In genomic region chr12:86693389-86693788, GRCm38 (mm10) we compare ENCODE assay signal across 22 mouse cellular contexts. TPM values are rescaled to one million over a fixed set of nuclear protein-coding genes. Genes with fewer than 3 reads are reported as not detected.
DNase-seq lines count a peak whose midpoint lies in the region; ATAC-seq and TF ChIP-seq lines count a peak whose summit lies in the region.
"Had no signal": no experiment of that assay in that cellular context is flagged by ENCODE, and none has a peak within 500 bp of the region (broad histone marks: within the 10 kb centered on the region; RNA-seq: fewer than 3 reads in every experiment).

No protein-coding gene starts in this region.

- no peak overlapping the region for H3K9ac ChIP-seq in kidney, postnatal 0 days (ENCODE audit: low read depth, low read length)
- H3K9ac ChIP-seq in forebrain, embryonic 13.5 days: no peak overlapping the region
- H3K9ac ChIP-seq: forebrain, embryonic 12.5 days; forebrain, postnatal 0 days; hindbrain, embryonic 13.5 days had no signal

- peak overlapping the region; percentile 5; the same call in 1 of the 2 replicates for H3K27ac ChIP-seq in kidney, postnatal 0 days
- H3K27ac ChIP-seq in kidney, adult 2 months (ENCODE audit: insufficient read depth, low read depth, low read length): no peak overlapping the region
- no peak overlapping the region for H3K27ac ChIP-seq in forebrain, embryonic 13.5 days
- H3K27ac ChIP-seq: embryonic facial prominence, embryonic 13.5 days; forebrain, embryonic 12.5 days had no signal

- H3K36me3 ChIP-seq in kidney, postnatal 0 days (ENCODE audit: insufficient read depth, low read length): no peaks in the 10 kb centered on the region
- no peaks in the 10 kb centered on the region for H3K36me3 ChIP-seq in kidney, adult 2 months (ENCODE audit: control insufficient read depth, insufficient read depth, low read length)
- peaks cover 83% of the 10 kb centered on the region for H3K36me3 ChIP-seq in forebrain, embryonic 13.5 days (ENCODE audit: poor library complexity, severe bottlenecking)
- H3K36me3 ChIP-seq: G1E had no signal

- H3K4me3 ChIP-seq in kidney, postnatal 0 days (replicated peaks; ENCODE audit: low read depth, low read length): no peak overlapping the region
- no peak overlapping the region for H3K4me3 ChIP-seq in kidney, adult 2 months (ENCODE audit: insufficient read depth, low read depth, low read length)
- no peak overlapping the region for H3K4me3 ChIP-seq in forebrain, embryonic 13.5 days
- H3K4me3 ChIP-seq: embryonic facial prominence, embryonic 13.5 days; forebrain, embryonic 12.5 days; hindbrain, embryonic 13.5 days had no signal

- H3K4me1 ChIP-seq in kidney, postnatal 0 days (replicated peaks; ENCODE audit: insufficient read depth, low read length): 0 out of 2 replicates have a peak, but pooled peaks cover 3% of the 10 kb centered on the region
- H3K4me1 ChIP-seq in kidney, adult 2 months (ENCODE audit: control insufficient read depth, insufficient read depth, low read length): no peaks in the 10 kb centered on the region
- H3K4me1 ChIP-seq in forebrain, embryonic 13.5 days: 0 out of 2 replicates have a peak, but pooled peaks cover 3% of the 10 kb centered on the region
- H3K4me1 ChIP-seq: embryonic facial prominence, embryonic 13.5 days had no signal

- no peaks in the 10 kb centered on the region for H3K27me3 ChIP-seq in kidney, postnatal 0 days (ENCODE audit: insufficient read depth, low read length)
- H3K27me3 ChIP-seq in kidney, adult 2 months (replicated peaks; ENCODE audit: control insufficient read depth, insufficient read depth, low read length): no peaks in the 10 kb centered on the region
- no peaks in the 10 kb centered on the region for H3K27me3 ChIP-seq in forebrain, embryonic 13.5 days
- H3K27me3 ChIP-seq: embryonic facial prominence, embryonic 13.5 days; forebrain, embryonic 12.5 days; hindbrain, embryonic 13.5 days; Patski had no signal

- H3K9me3 ChIP-seq in kidney, postnatal 0 days (replicated peaks; ENCODE audit: low read length): no peaks in the 10 kb centered on the region
- peaks cover 7% of the 10 kb centered on the region; the same call in 1 of the 2 replicates for H3K9me3 ChIP-seq in forebrain, embryonic 13.5 days (replicated peaks)
- H3K9me3 ChIP-seq: embryonic facial prominence, embryonic 13.5 days; G1E; hindbrain, embryonic 13.5 days had no signal

- no peak for TF ChIP-seq POLR2A in kidney, adult 2 months (IDR thresholded peaks at IDR 0.05; ENCODE audit: low read depth, low read length)

- TF ChIP-seq CTCF in kidney, postnatal 0 days (IDR thresholded peaks at IDR 0.05; ENCODE audit: low read depth): no peak
- no peak for TF ChIP-seq CTCF in kidney, adult 2 months (conservative IDR thresholded peaks at IDR 0.05; ENCODE audit: insufficient read depth, insufficient read length, low read depth, low read length)

- ATAC-seq in kidney, postnatal 0 days (replicated peaks; ENCODE audit: low FRiP score, low read depth): no peak
- ATAC-seq in activated CD4-positive, CD25-positive, alpha-beta regulatory T cell, adult 4 months: peak; percentile 76
- ATAC-seq in inflammation-experienced regulatory T-cells, adult 6 months: peak; percentile 83
- ATAC-seq in forebrain, embryonic 13.5 days: no peak
- ATAC-seq: forebrain, postnatal 0 days; intestine, postnatal 0 days; Patski had no signal

- no peak for DNase-seq in kidney, postnatal 0 days (ENCODE audit: low spot score)
- DNase-seq in kidney, adult 2 months: no peak
- peak; percentile 46 for DNase-seq in CD4-positive helper T cell, adult 2 months (ENCODE audit: low read depth, low spot score)
- DNase-seq in MN1 (ENCODE audit: low spot score): no peak
- no peak for DNase-seq in right cerebral cortex, postnatal 14 days
- DNase-seq: adrenal gland, adult 2 months; adrenal gland, postnatal 25 days; B cell, adult 2 months; cerebellum, adult 8-10 months; forebrain, postnatal 0 days; gastrocnemius, postnatal 14 days had no signal

- H3K4me2 ChIP-seq in kidney, postnatal 0 days (ENCODE audit: low read length): no peak overlapping the region
- H3K4me2 ChIP-seq in forebrain, embryonic 13.5 days: no peak overlapping the region
- H3K4me2 ChIP-seq: embryonic facial prominence, embryonic 13.5 days; forebrain, embryonic 12.5 days; hindbrain, embryonic 13.5 days had no signal

RNA-seq across cellular contexts. Expression of gene Vash1, which starts 14.9 kb away (rescaled TPM):
- polyA plus RNA-seq in kidney, postnatal 0 days (2015; fragmentation: Nextera tagmentation; extraction: Ambion mirVana): 6.4 and 6.8 TPM in 2 replicates
- 1.6 and 1.9 TPM in 2 replicates for polyA plus RNA-seq in kidney, adult 2 months (2012; rRNA removed)
- polyA plus RNA-seq in activated CD4-positive, CD25-positive, alpha-beta regulatory T cell, adult 4 months (2017; shearing (Covaris generic)): under 1 TPM in 1 of 2 experiments, not detected in 1; 0.17 TPM
- polyA plus RNA-seq in inflammation-experienced regulatory T-cells, adult 6 months (2017; shearing (Covaris generic)): under 1 TPM in 1 of 3 experiments, not detected in 2; 0.21 TPM
- polyA plus RNA-seq in forebrain, embryonic 13.5 days (2015; fragmentation: Nextera tagmentation; extraction: Ambion mirVana): 33.6 and 38.2 TPM in 2 replicates
- polyA plus RNA-seq: G1E had no signal

RNA-seq across cellular contexts. Expression of gene Angel1, which starts 32.9 kb away (rescaled TPM):
- 6.2 TPM in 2 replicates for polyA plus RNA-seq in kidney, postnatal 0 days (2015; fragmentation: Nextera tagmentation; extraction: Ambion mirVana)
- polyA plus RNA-seq in kidney, adult 2 months (2012; rRNA removed): 7.3 and 8.7 TPM in 2 replicates
- polyA plus RNA-seq in activated CD4-positive, CD25-positive, alpha-beta regulatory T cell, adult 4 months (2017; shearing (Covaris generic)): 1 to 10 TPM; 4.0 to 5.7 TPM
- polyA plus RNA-seq in inflammation-experienced regulatory T-cells, adult 6 months (2017; shearing (Covaris generic)): 1 to 10 TPM; 3.8 to 7.2 (median 7.1) TPM
- 9.8 and 11.3 TPM in 2 replicates for polyA plus RNA-seq in forebrain, embryonic 13.5 days (2015; fragmentation: Nextera tagmentation; extraction: Ambion mirVana)

RNA-seq across cellular contexts. Expression of gene Lrrc74a, which starts 40.8 kb away (rescaled TPM):
- polyA plus RNA-seq in kidney, postnatal 0 days (2015; fragmentation: Nextera tagmentation; extraction: Ambion mirVana): not detected in 2 replicates
- not detected in 2 replicates for polyA plus RNA-seq in kidney, adult 2 months (2012; rRNA removed)
- not detected for polyA plus RNA-seq in activated CD4-positive, CD25-positive, alpha-beta regulatory T cell, adult 4 months (2017; shearing (Covaris generic))
- polyA plus RNA-seq in inflammation-experienced regulatory T-cells, adult 6 months (2017; shearing (Covaris generic)): not detected
- not detected in 2 replicates for polyA plus RNA-seq in forebrain, embryonic 13.5 days (2015; fragmentation: Nextera tagmentation; extraction: Ambion mirVana)
- polyA plus RNA-seq: adrenal gland, adult 2 months; embryonic facial prominence, embryonic 13.5 days; forebrain, embryonic 12.5 days; forebrain, postnatal 0 days; G1E; heart, embryonic 14.5 days; hindbrain, embryonic 13.5 days; intestine, postnatal 0 days; kidney, embryonic 14.5 days; Patski had no signal

Comparison
In these comparisons a context has a peak if more than half of its experiments do, and no peak if none do; other contexts are left out.
1. ATAC-seq: peak in activated CD4-positive, CD25-positive, alpha-beta regulatory T cell, adult 4 months (single experiment) and inflammation-experienced regulatory T-cells, adult 6 months (single experiment); none in kidney, postnatal 0 days (single experiment) and forebrain, embryonic 13.5 days (single experiment).